Mouse (Mus musculus): ENCODE results near the gene Cct7.

GRCm38 (mm10) chr6:85491606-85492005 is 40.3 kb downstream of the Cct7 start:
- TF ChIP-seq POLR2A (IDR thresholded peaks at IDR 0.05; ENCODE audit: control insufficient read depth, low read depth, low read length) (no peak), CTCF (IDR thresholded peaks at IDR 0.05; ENCODE audit: control insufficient read depth, insufficient read depth, insufficient replicate concordance, low read depth, low read length) (no peak)
